Mouse (Mus musculus) heart, embryonic 16.5 days (tissue): Measurements from ENCODE around the gene Phlpp1. TPM values are rescaled to one million over a fixed set of nuclear protein-coding genes. Genes with fewer than 3 reads are reported as not detected.

Experiments
- ATAC-seq: fragments of 200-750 bp; cut with Nextera tagmentation; replicated peaks from 2 replicates; pipeline ENCODE4 v1.8.0; 2017; ENCODE audit warnings: moderate number of reproducible peaks; ENCODE audit not compliant: insufficient read depth, low FRiP score; ENCODE audit errors: extremely low read depth
- H3K27ac ChIP-seq: fragments of 300-500 bp; sonication (generic); 2 replicates; pipeline ENCODE4 v1.5.1; 2014; ENCODE audit warnings: mild to moderate bottlenecking, low read length, control low read depth, moderate library complexity
- H3K27me3 ChIP-seq: fragments of 300-500 bp; sonication (generic); 2 replicates; pipeline ENCODE4 v1.6.1; 2014; ENCODE audit warnings: low read length, mixed read lengths; ENCODE audit not compliant: control insufficient read depth, insufficient read depth
- H3K36me3 ChIP-seq: fragments of 300-500 bp; sonication (generic); 2 replicates; pipeline ENCODE4 v1.6.1; 2014; ENCODE audit not compliant: control insufficient read depth, insufficient read depth
- H3K4me1 ChIP-seq: fragments of 300-500 bp; sonication (generic); 2 replicates; pipeline ENCODE4 v1.6.1; 2014; ENCODE audit warnings: low read length, mixed read lengths; ENCODE audit not compliant: control insufficient read depth, insufficient read depth
- H3K4me2 ChIP-seq: fragments of 300-500 bp; sonication (generic); 2 replicates; pipeline ENCODE4 v1.6.1; 2014; ENCODE audit warnings: low read depth, mild to moderate bottlenecking, control low read depth, low read length
- H3K4me3 ChIP-seq: fragments of 300-500 bp; sonication (generic); 2 replicates; pipeline ENCODE4 v1.5.1; 2014; ENCODE audit warnings: mild to moderate bottlenecking, control low read depth, low read length
- H3K9ac ChIP-seq: fragments of 300-500 bp; sonication (generic); 2 replicates; pipeline ENCODE4 v1.6.1; 2014; ENCODE audit warnings: low read length, control low read depth
- H3K9me3 ChIP-seq: fragments of 300-500 bp; sonication (generic); replicated peaks from 2 replicates; pipeline ENCODE4 v1.6.1; 2016; ENCODE audit warnings: low read length; ENCODE audit not compliant: control insufficient read depth
- WGBS: fragments of 180-500 bp; shearing (Covaris S2); extraction: QIAGEN DNeasy Blood & Tissue Kit; methylation state at CpG from one replicate; pipeline ENCODE4 v1.1.7; 2014; 5-methylcytosine and 5-hydroxymethylcytosine counted together
- polyA plus RNA-seq: library from polyadenylated mRNA; unstranded; fragments of >200 nt; fragmentation: Nextera tagmentation; extraction: Ambion mirVana; gene quantifications from 2 replicates; pipeline ENCODE4 v1.2.1, GENCODE M21; 2015

Phlpp1 gene
- polyA plus RNA-seq, 1 experiment from 2014 or later = 4.7 TPM

GRCm38 (mm10) chr1:106346776-106347175, 175.2 kb downstream of the Phlpp1 start:
- Histone ChIP-seq H3K4me3 (no peak overlapping the region), H3K27ac (no peak overlapping the region), H3K9ac (no peak overlapping the region), H3K4me1 (no peaks in the 10 kb centered on the region), H3K9me3 (peaks cover 2% of the 10 kb centered on the region; the same call in 1 of the 2 replicates), H3K4me2 (no peak overlapping the region), H3K36me3 (peaks cover 15% of the 10 kb centered on the region), H3K27me3 (no peaks in the 10 kb centered on the region)
- 97% methylated on average over 3 of the region's 3 CpGs for WGBS
- ATAC-seq = no peak

- peaks cover 13% of the 10 kb centered on the region for H3K36me3 ChIP-seq
- no peak overlapping the region for H3K27ac ChIP-seq
- no peaks in the 10 kb centered on the region for H3K27me3 ChIP-seq
- H3K9me3 ChIP-seq = peaks cover 2% of the 10 kb centered on the region; the same call in 1 of the 2 replicates
- no peak overlapping the region for H3K4me3 ChIP-seq
- no peak overlapping the region for H3K4me2 ChIP-seq
- H3K9ac ChIP-seq = no peak overlapping the region
- no peaks in the 10 kb centered on the region for H3K4me1 ChIP-seq
- no peak for ATAC-seq
- 98% methylated on average over 3 of the region's 3 CpGs for WGBS
These were observed 177.6 kb downstream of the Phlpp1 start for GRCm38 (mm10) chr1:106349116-106349515.

DNA sequence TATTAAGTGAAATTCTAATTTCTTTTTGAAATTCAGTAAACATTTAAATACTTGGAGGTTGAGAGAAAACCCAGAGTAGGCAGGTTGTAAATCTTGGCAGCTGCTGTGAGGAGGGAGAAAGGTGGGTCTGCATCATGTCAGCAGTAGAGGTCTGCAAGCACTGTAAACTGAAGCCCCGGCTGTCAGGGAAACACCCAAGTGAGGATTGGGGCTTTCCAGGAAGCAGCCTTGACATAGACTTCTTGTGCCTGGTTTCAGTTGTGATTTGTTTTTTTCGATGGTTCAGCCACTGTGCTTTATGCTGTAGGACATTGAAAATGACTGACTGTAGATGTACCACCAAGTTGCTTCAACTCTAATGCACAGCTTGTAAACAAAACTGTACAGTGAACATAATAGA, 180.0 kb downstream of the Phlpp1 start:
- Histone ChIP-seq H3K9me3 (peaks cover 2% of the 10 kb centered on the region; the same call in 1 of the 2 replicates), H3K4me3 (no peak overlapping the region), H3K27ac (no peak overlapping the region), H3K36me3 (peaks cover 10% of the 10 kb centered on the region), H3K4me2 (no peak overlapping the region), H3K27me3 (no peaks in the 10 kb centered on the region), H3K9ac (no peak overlapping the region), H3K4me1 (no peaks in the 10 kb centered on the region)
- no peak for ATAC-seq
- 45% methylated on average over 2 of the region's 2 CpGs for WGBS

DNA sequence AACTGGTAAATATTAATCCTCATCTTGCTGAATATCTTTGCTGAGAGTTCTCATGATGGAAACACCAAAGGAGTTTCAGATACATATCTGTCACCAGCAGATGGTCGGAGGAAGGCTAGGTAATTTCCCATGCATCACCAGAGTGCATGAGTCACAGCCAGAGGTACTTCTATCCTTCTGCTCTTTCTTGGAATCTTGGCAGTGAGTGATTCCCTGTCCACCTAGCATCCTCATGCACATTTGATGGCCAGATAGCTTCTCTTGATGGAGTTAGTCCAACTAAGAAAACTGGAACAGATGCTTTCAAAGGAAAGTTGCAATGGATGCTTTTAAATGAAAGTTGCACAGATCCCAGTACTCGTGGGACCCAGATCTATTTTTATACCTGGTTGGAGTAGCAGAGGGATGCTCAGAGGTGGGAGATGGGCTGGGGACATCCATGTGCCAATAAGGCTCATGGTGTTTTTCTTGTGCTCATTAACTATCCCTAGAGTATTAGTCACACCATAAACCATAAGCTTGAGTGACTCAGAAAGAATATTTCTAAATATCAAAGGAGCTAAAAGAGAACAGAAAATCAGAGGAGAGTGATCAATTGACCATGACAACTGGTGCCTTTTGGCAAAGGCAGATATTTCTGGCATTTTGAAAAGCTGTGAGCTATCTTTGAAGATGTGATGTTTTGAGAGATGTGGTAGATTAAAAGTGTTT, 181.4 kb downstream of the Phlpp1 start:
- Histone ChIP-seq H3K27me3 (no peaks in the 10 kb centered on the region), H3K4me3 (no peak overlapping the region), H3K27ac (no peak overlapping the region), H3K9ac (no peak overlapping the region), H3K36me3 (peaks cover 10% of the 10 kb centered on the region), H3K4me2 (no peak overlapping the region), H3K4me1 (no peaks in the 10 kb centered on the region), H3K9me3 (no peaks in the 10 kb centered on the region)
- no peak for ATAC-seq
- 58% methylated on average over 2 of the region's 2 CpGs for WGBS

- Histone ChIP-seq H3K27me3 (no peaks in the 10 kb centered on the region), H3K4me2 (no peak overlapping the region), H3K9me3 (no peaks in the 10 kb centered on the region), H3K4me3 (no peak overlapping the region), H3K9ac (no peak overlapping the region), H3K27ac (no peak overlapping the region), H3K36me3 (peaks cover 10% of the 10 kb centered on the region), H3K4me1 (no peaks in the 10 kb centered on the region)
- WGBS = 79% methylated on average over 4 of the region's 4 CpGs
- no peak for ATAC-seq
These were observed 182.4 kb downstream of the Phlpp1 start for GRCm38 (mm10) chr1:106353993-106354392.

DNA sequence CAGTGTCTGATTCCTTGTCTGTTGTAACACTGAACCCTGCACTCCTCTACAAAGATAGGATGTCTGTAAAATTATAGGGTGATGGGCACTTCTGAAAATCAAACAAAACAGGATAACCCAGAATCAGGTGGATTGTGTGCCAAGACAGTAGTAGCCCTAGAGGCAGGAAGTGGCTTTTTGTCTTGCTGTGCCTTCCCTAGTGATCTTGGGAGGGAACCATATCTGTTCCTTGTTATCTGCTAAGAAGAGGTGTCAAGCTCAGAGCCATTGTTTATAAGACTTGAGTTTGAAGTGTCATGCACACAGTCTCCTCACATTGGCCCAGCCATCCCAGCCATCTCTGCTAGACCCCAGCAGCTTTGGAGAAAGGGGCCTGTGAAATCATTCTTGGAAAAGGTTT, 187.9 kb downstream of the Phlpp1 start:
- Histone ChIP-seq H3K4me3 (no peak overlapping the region), H3K9ac (no peak overlapping the region), H3K36me3 (peaks cover 6% of the 10 kb centered on the region; the same call in 1 of the 2 replicates), H3K27ac (no peak overlapping the region), H3K9me3 (no peaks in the 10 kb centered on the region), H3K4me2 (no peak overlapping the region), H3K27me3 (no peaks in the 10 kb centered on the region), H3K4me1 (no peaks in the 10 kb centered on the region)
- ATAC-seq = no peak

GRCm38 (mm10) chr1:106362841-106363604, 191.5 kb downstream of the Phlpp1 start:
- no peak for ATAC-seq
- Histone ChIP-seq H3K4me3 (no peak overlapping the region), H3K27me3 (no peaks in the 10 kb centered on the region), H3K36me3 (peaks cover 5% of the 10 kb centered on the region; the same call in 1 of the 2 replicates), H3K4me1 (no peaks in the 10 kb centered on the region), H3K9ac (no peak overlapping the region), H3K9me3 (no peaks in the 10 kb centered on the region), H3K4me2 (no peak overlapping the region), H3K27ac (no peak overlapping the region)
- WGBS = 75% methylated on average over 3 of the region's 3 CpGs

- no peak for ATAC-seq
- Histone ChIP-seq H3K36me3 (peaks cover 9% of the 10 kb centered on the region), H3K9me3 (no peaks in the 10 kb centered on the region), H3K27me3 (no peaks in the 10 kb centered on the region), H3K4me3 (no peak overlapping the region), H3K27ac (no peak overlapping the region), H3K4me2 (no peak overlapping the region), H3K9ac (no peak overlapping the region), H3K4me1 (no peaks in the 10 kb centered on the region)
- 76% methylated on average over 3 of the region's 3 CpGs for WGBS
These were observed 197.8 kb downstream of the Phlpp1 start for GRCm38 (mm10) chr1:106369330-106369729.

- H3K27ac ChIP-seq = no peak overlapping the region
- no peak overlapping the region for H3K4me3 ChIP-seq
- no peak for ATAC-seq
- H3K4me2 ChIP-seq = no peak overlapping the region
- H3K36me3 ChIP-seq = peaks cover 14% of the 10 kb centered on the region
- no peak overlapping the region for H3K9ac ChIP-seq
- H3K9me3 ChIP-seq = no peaks in the 10 kb centered on the region
- no peaks in the 10 kb centered on the region for H3K4me1 ChIP-seq
- WGBS = 72% methylated on average over 2 of the region's 2 CpGs
- no peaks in the 10 kb centered on the region for H3K27me3 ChIP-seq
These were observed 200.9 kb downstream of the Phlpp1 start for GRCm38 (mm10) chr1:106372446-106372845.
